Mouse (Mus musculus) heart, postnatal 0 days (tissue): ENCODE results near the gene Vwf. TPM values are rescaled to one million over a fixed set of nuclear protein-coding genes. Genes with fewer than 3 reads are reported as not detected.

ENCODE experiments used
- ATAC-seq: fragments of 200-750 bp; cut with Nextera tagmentation; 2 replicates; pipeline ENCODE4 v1.8.0; 2017; ENCODE audit warnings: low read depth, moderate number of reproducible peaks, moderate library complexity; ENCODE audit not compliant: insufficient read depth
- DNase-seq: peaks from one replicate; pipeline ENCODE4 v3.0.0-alpha.2; 2016; ENCODE audit warnings: low spot score
- H3K27ac ChIP-seq: fragments of 300-500 bp; sonication (generic); 2 replicates; pipeline ENCODE4 v1.5.1; 2014; ENCODE audit warnings: low read depth, mild to moderate bottlenecking
- H3K27me3 ChIP-seq: fragments of 300-500 bp; sonication (generic); 2 replicates; pipeline ENCODE4 v1.6.1; 2014; ENCODE audit warnings: low read length, mixed read lengths; ENCODE audit not compliant: control insufficient read depth, insufficient read depth
- H3K36me3 ChIP-seq: fragments of 300-500 bp; sonication (generic); replicated peaks from 2 replicates; pipeline ENCODE4 v1.6.1; 2014; ENCODE audit warnings: low read length, mixed read lengths; ENCODE audit not compliant: control insufficient read depth, insufficient read depth
- H3K4me1 ChIP-seq: fragments of 300-500 bp; sonication (generic); 2 replicates; pipeline ENCODE4 v1.6.1; 2014; ENCODE audit warnings: antibody characterized with exemption; ENCODE audit not compliant: control insufficient read depth, insufficient read depth
- H3K4me2 ChIP-seq: fragments of 300-500 bp; sonication (generic); 2 replicates; pipeline ENCODE4 v1.6.1; 2014; ENCODE audit warnings: low read depth, mild to moderate bottlenecking, low read length, moderate library complexity
- H3K4me3 ChIP-seq: fragments of 300-500 bp; sonication (generic); 2 replicates; pipeline ENCODE4 v1.5.1; 2014; ENCODE audit warnings: low read depth, low read length
- H3K9ac ChIP-seq: fragments of 300-500 bp; sonication (generic); replicated peaks from 2 replicates; pipeline ENCODE4 v1.6.1; 2014; ENCODE audit warnings: low read depth, low read length, mixed read lengths
- H3K9me3 ChIP-seq: fragments of 300-500 bp; sonication (generic); replicated peaks from 2 replicates; pipeline ENCODE4 v1.6.1; 2016; ENCODE audit warnings: low read length; ENCODE audit not compliant: control insufficient read depth
- CTCF ChIP-seq: IDR thresholded peaks from 2 replicates; pipeline ENCODE4 v1.5.1; 2016; ENCODE audit warnings: antibody characterized with exemption, control low read depth, low read depth
- EP300 ChIP-seq: IDR thresholded peaks from 2 replicates; pipeline ENCODE4 v1.6.1; 2016; ENCODE audit warnings: antibody characterized with exemption, low read depth
- WGBS: fragments of 180-500 bp; shearing (Covaris S2); extraction: QIAGEN DNeasy Blood & Tissue Kit; methylation state at CpG from one replicate; pipeline ENCODE4 v1.1.7; 2014; 5-methylcytosine and 5-hydroxymethylcytosine counted together
- polyA plus RNA-seq: library from polyadenylated mRNA; unstranded; fragments of >200 nt; fragmentation: Nextera tagmentation; extraction: Ambion mirVana; gene quantifications from 2 replicates; pipeline ENCODE4 v1.2.1, GENCODE M21; 2015
- total RNA-seq: library from RNA; depleted of rRNA; stranded (reverse); fragments of >200 nt; gene quantifications from 2 replicates; pipeline ENCODE4 v1.2.3, GENCODE M21; 2014; ENCODE audit warnings: low replicate concordance

Gene Vwf
- total and polyA plus RNA-seq, 2 experiments from 2014 or later: 21.9 to 99.9 TPM

DNA sequence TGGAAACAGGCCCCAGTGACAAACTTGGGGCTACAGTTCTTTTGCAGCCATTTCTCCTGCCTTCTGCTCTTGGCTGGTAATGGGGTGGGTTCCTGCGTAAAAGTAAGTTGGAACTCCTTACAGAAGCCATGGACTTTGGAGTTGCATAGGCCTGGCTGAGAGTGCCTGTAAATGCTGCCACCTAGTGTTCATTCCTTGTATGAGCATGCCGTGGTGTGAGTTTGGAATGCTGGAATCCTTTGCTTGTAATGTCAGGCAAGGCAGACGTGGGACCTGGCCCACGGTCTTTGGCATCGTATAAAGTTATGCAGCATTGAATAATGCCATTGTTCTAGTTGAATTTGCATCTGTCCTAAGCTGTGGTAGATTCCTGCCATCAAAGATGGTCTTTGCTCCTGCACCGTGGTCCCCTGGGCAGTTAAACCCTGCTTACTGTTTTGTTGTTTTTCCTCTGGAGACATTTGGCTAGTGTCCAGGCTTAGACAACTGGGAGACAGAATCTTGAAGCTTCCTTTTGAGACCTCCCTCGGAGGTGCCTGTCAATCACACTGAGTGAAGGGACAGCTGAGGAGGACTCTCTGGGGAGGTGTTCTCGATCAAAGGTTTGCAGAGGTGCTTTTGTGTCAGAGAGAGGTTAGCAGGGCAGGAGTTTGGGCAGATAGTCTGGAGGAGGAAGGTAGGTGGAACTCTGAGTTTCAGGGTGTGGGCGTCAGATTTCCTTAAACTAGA is 58.1 kb downstream of the Vwf start:
- Histone ChIP-seq H3K9ac (no peak overlapping the region), H3K9me3 (no peaks in the 10 kb centered on the region), H3K4me3 (no peak overlapping the region), H3K27ac (no peak overlapping the region), H3K4me1 (peaks cover 5% of the 10 kb centered on the region; the same call in 1 of the 2 replicates), H3K36me3 (no peaks in the 10 kb centered on the region), H3K27me3 (peaks cover 33% of the 10 kb centered on the region; the same call in 1 of the 2 replicates), H3K4me2 (no peak overlapping the region)
- ATAC-seq (0 out of 2 replicates have a peak, but pooled peaks have one; percentile 35), DNase-seq (peak; percentile 86)
- 21% methylated on average over 9 of the region's 9 CpGs for WGBS
- no peak for TF ChIP-seq EP300
- peak; percentile 98 for TF ChIP-seq CTCF

DNA sequence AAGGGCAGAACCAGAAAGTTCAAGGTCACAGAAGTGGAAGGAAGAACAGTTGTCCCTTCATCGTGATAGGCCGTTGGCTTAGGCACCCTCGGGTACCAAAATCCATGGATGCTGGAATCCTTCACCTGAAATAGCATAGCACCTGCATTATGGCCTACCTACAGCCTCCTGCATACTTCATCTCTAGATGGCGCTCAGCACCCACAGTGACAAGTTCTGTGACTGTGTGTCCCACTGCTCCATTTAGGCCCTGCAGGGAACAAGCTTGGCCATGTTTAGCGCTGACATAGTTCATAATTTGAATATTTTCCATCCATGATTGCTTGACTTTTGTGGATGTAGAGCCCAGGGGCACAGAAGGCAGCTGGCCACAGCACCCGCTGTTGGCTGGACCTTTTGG is 62.5 kb downstream of the Vwf start:
- Histone ChIP-seq H3K27me3 (peaks cover 19% of the 10 kb centered on the region; the same call in 1 of the 2 replicates), H3K9ac (no peak overlapping the region), H3K27ac (no peak overlapping the region), H3K9me3 (no peaks in the 10 kb centered on the region), H3K4me1 (no peaks in the 10 kb centered on the region; the same call in 1 of the 2 replicates), H3K36me3 (no peaks in the 10 kb centered on the region), H3K4me2 (no peak overlapping the region), H3K4me3 (no peak overlapping the region)
- TF ChIP-seq EP300 (no peak), CTCF (no peak)
- 60% methylated on average over 6 of the region's 6 CpGs for WGBS
- no peak for DNase-seq
- no peak for ATAC-seq

DNA sequence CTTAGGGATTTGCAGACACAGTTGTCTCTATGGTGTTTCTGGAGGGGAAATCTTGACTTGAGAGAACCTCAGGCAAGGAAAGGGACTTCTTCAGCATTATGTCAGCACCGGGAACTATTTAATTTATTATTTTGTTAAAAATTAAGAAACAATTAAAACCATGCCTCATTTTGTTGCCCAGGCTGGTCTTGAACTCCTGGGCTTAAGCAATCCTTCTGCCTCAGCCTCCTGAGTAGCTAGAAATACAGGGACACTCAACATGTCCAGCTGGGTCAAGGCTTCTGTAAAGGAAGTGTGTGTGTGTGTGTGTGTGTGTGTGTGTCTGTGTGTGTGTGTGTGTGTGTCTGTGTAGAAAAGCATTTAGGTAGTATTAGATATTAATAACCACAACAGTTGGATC is 71.3 kb downstream of the Vwf start:
- peaks cover 4% of the 10 kb centered on the region; the same call in 1 of the 2 replicates for H3K27me3 ChIP-seq
- no peak overlapping the region for H3K27ac ChIP-seq
- TF ChIP-seq CTCF (no peak), EP300 (no peak)
- H3K9ac ChIP-seq: no peak overlapping the region
- H3K4me1 ChIP-seq: no peaks in the 10 kb centered on the region
- DNase-seq (no peak), ATAC-seq (no peak)
- no peak overlapping the region for H3K4me2 ChIP-seq
- no peaks in the 10 kb centered on the region for H3K36me3 ChIP-seq
- 95% methylated on average over 1 of the region's 1 CpGs for WGBS
- H3K4me3 ChIP-seq: no peak overlapping the region
- H3K9me3 ChIP-seq: no peaks in the 10 kb centered on the region

DNA sequence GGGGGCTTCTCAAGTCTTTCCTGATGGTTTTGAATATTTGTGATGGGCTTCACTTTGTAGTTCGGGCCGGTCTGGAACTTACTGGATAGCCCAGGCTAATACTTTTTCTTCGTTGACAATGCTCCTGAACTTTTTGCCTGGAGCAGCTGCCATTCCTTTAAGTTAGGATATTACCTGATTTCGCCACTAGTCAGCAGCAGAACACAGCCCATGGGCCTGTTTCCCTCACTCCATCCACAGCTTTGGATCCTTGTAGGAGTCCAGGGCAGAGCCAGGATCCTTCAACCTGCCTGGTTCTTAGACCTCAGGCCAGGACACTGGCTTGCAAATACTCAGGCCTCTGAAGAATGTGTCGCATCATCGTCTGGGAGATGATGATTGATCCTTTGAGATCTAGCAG is 74.2 kb downstream of the Vwf start:
- H3K9me3 ChIP-seq: no peaks in the 10 kb centered on the region
- WGBS: 35% methylated on average over 6 of the region's 6 CpGs
- H3K27me3 ChIP-seq: peaks cover 4% of the 10 kb centered on the region; the same call in 1 of the 2 replicates
- TF ChIP-seq EP300: no peak
- peak; percentile 74 for TF ChIP-seq CTCF
- DNase-seq (peak; percentile 24), ATAC-seq (no peak)
- no peak overlapping the region for H3K27ac ChIP-seq
- H3K9ac ChIP-seq: no peak overlapping the region
- no peaks in the 10 kb centered on the region for H3K4me1 ChIP-seq
- no peaks in the 10 kb centered on the region for H3K36me3 ChIP-seq
- H3K4me2 ChIP-seq: no peak overlapping the region
- no peak overlapping the region for H3K4me3 ChIP-seq

DNA sequence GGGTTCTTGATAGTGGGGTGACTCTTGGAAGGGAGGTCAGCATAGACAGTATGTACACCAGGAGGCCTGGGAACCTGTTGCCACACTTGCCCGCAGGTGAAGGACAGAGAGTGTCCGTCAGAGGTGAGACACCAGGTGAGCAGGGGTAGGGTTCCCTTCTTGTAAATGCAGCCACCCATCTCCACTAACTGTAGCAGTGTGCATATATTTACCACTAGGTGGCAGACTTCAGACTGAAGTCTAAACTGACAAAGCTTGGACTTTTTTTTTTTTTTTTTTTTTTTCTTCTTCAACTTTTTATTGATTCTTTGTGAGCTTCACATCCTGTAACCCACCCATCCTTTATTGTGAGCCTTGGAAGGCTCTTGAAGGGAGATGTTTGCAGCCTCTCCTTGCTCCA is 75.9 kb downstream of the Vwf start:
- no peak overlapping the region for H3K27ac ChIP-seq
- H3K27me3 ChIP-seq: peaks cover 4% of the 10 kb centered on the region; the same call in 1 of the 2 replicates
- H3K36me3 ChIP-seq: no peaks in the 10 kb centered on the region
- no peaks in the 10 kb centered on the region for H3K4me1 ChIP-seq
- H3K4me2 ChIP-seq: no peak overlapping the region
- DNase-seq (peak; percentile 54), ATAC-seq (no peak)
- WGBS: 47% methylated on average over 2 of the region's 2 CpGs
- no peaks in the 10 kb centered on the region for H3K9me3 ChIP-seq
- peak; percentile 55 for TF ChIP-seq CTCF
- TF ChIP-seq EP300: no peak
- no peak overlapping the region for H3K9ac ChIP-seq
- H3K4me3 ChIP-seq: no peak overlapping the region

DNA sequence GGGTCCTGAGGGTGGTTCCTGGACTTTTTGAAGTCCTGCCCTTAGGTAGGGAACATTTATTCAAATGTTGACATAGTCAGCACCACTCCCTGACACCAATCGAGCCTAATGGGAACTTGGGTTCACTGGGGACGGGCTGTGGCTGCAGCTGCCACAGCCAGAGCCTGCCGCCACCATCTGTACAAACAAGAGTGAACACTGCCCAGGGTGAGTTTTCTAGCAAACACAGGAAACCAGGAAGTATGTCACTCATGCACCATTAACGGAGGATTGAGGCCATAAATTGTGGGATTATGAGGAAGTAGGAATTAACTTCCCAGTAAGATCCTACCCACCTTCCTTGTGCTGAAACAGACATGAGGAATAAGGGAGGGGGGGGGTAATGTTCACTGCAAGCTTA is 93.9 kb downstream of the Vwf start:
- no peak for DNase-seq
- WGBS: 57% methylated on average over 4 of the region's 4 CpGs
- H3K27me3 ChIP-seq: no peaks in the 10 kb centered on the region
- no peaks in the 10 kb centered on the region for H3K9me3 ChIP-seq
- no peak for ATAC-seq
- H3K4me1 ChIP-seq: no peaks in the 10 kb centered on the region
- no peak overlapping the region for H3K4me3 ChIP-seq
- H3K27ac ChIP-seq: no peak overlapping the region
- H3K9ac ChIP-seq: no peak overlapping the region
- no peak for TF ChIP-seq EP300
- no peak overlapping the region for H3K4me2 ChIP-seq
- no peaks in the 10 kb centered on the region for H3K36me3 ChIP-seq
